Mouse (Mus musculus) kidney, embryonic 16.5 days (tissue): ENCODE data around the gene Adamts12. TPM values are rescaled to one million over a fixed set of nuclear protein-coding genes. Genes with fewer than 3 reads are reported as not detected.

Experiments used
- ATAC-seq: fragments of 200-750 bp; cut with Nextera tagmentation; 2 replicates; pipeline ENCODE4 v1.8.0; 2017; ENCODE audit warnings: moderate TSS enrichment; ENCODE audit not compliant: low FRiP score, low TSS enrichment
- H3K27ac ChIP-seq: fragments of 300-500 bp; sonication (generic); 2 replicates; pipeline ENCODE4 v1.5.1; 2014; ENCODE audit warnings: low read length
- H3K27me3 ChIP-seq: fragments of 300-500 bp; sonication (generic); 2 replicates; pipeline ENCODE4 v1.6.1; 2014; ENCODE audit warnings: low read length, control low read depth, mixed read lengths; ENCODE audit not compliant: insufficient read depth
- H3K36me3 ChIP-seq: fragments of 300-500 bp; sonication (generic); 2 replicates; pipeline ENCODE4 v1.6.1; 2014; ENCODE audit warnings: low read length, control low read depth, mixed read lengths; ENCODE audit not compliant: insufficient read depth
- H3K4me1 ChIP-seq: fragments of 300-500 bp; sonication (generic); 2 replicates; pipeline ENCODE4 v1.6.1; 2014; ENCODE audit warnings: low read length, control low read depth, mixed read lengths; ENCODE audit not compliant: insufficient read depth
- H3K4me2 ChIP-seq: fragments of 300-500 bp; sonication (generic); replicated peaks from 2 replicates; pipeline ENCODE4 v1.6.1; 2014; ENCODE audit warnings: low read depth, low read length
- H3K4me3 ChIP-seq: fragments of 300-500 bp; sonication (generic); 2 replicates; pipeline ENCODE4 v1.5.1; 2014; ENCODE audit warnings: mild to moderate bottlenecking, low read length
- H3K9ac ChIP-seq: fragments of 300-500 bp; sonication (generic); replicated peaks from 2 replicates; pipeline ENCODE4 v1.6.1; 2014; ENCODE audit warnings: low read length
- H3K9me3 ChIP-seq: fragments of 300-500 bp; sonication (generic); 2 replicates; pipeline ENCODE4 v1.6.1; 2016; ENCODE audit warnings: low read length, control low read depth
- WGBS: fragments of 180-500 bp; shearing (Covaris S2); extraction: QIAGEN DNeasy Blood & Tissue Kit; methylation state at CpG from one replicate; pipeline ENCODE4 v1.1.7; 2014; 5-methylcytosine and 5-hydroxymethylcytosine counted together
- polyA plus RNA-seq: library from polyadenylated mRNA; unstranded; fragments of >200 nt; fragmentation: Nextera tagmentation; extraction: Ambion mirVana; gene quantifications from 2 replicates; pipeline ENCODE4 v1.2.1, GENCODE M21; 2015

Adamts12 gene
- polyA plus RNA-seq, 1 experiment from 2014 or later: 3.6 TPM

GRCm38 (mm10) chr15:11040067-11040466 is 24.5 kb upstream of the Adamts12 start:
- H3K4me1 ChIP-seq: peaks cover 30% of the 10 kb centered on the region; the same call in 1 of the 2 replicates
- H3K36me3 ChIP-seq: no peaks in the 10 kb centered on the region
- WGBS: 37% methylated on average over 5 of the region's 5 CpGs
- no peak overlapping the region for H3K4me2 ChIP-seq
- H3K27me3 ChIP-seq: peaks cover 32% of the 10 kb centered on the region
- H3K9ac ChIP-seq: no peak overlapping the region
- peak; percentile 21; the same call in 1 of the 2 replicates for ATAC-seq
- no peak overlapping the region for H3K4me3 ChIP-seq
- H3K9me3 ChIP-seq: no peaks in the 10 kb centered on the region
- no peak overlapping the region for H3K27ac ChIP-seq

- H3K9me3 ChIP-seq: no peaks in the 10 kb centered on the region
- no peak overlapping the region for H3K9ac ChIP-seq
- H3K4me2 ChIP-seq: no peak overlapping the region
- H3K4me1 ChIP-seq: peaks cover 23% of the 10 kb centered on the region; the same call in 1 of the 2 replicates
- H3K27me3 ChIP-seq: peaks cover 20% of the 10 kb centered on the region
- no peak for ATAC-seq
- H3K4me3 ChIP-seq: no peak overlapping the region
- no peaks in the 10 kb centered on the region for H3K36me3 ChIP-seq
- no peak overlapping the region for H3K27ac ChIP-seq
- 53% methylated on average over 2 of the region's 2 CpGs for WGBS
These were observed 23.4 kb upstream of the Adamts12 start for GRCm38 (mm10) chr15:11041229-11041628.

- no peaks in the 10 kb centered on the region for H3K9me3 ChIP-seq
- peaks cover 4% of the 10 kb centered on the region for H3K27me3 ChIP-seq
- H3K27ac ChIP-seq: no peak overlapping the region
- H3K4me1 ChIP-seq: peaks cover 7% of the 10 kb centered on the region; the same call in 1 of the 2 replicates
- H3K4me3 ChIP-seq: no peak overlapping the region
- no peak for ATAC-seq
- no peak overlapping the region for H3K9ac ChIP-seq
- H3K36me3 ChIP-seq: no peaks in the 10 kb centered on the region
- no peak overlapping the region for H3K4me2 ChIP-seq
- 84% methylated on average over 5 of the region's 5 CpGs for WGBS
These were observed 21.8 kb upstream of the Adamts12 start for GRCm38 (mm10) chr15:11042828-11043227.

GRCm38 (mm10) chr15:11053678-11054439 is 10.7 kb upstream of the Adamts12 start:
- WGBS: 86% methylated on average over 10 of the region's 10 CpGs
- no peaks in the 10 kb centered on the region for H3K4me1 ChIP-seq
- no peak overlapping the region for H3K4me3 ChIP-seq
- no peak overlapping the region for H3K4me2 ChIP-seq
- no peaks in the 10 kb centered on the region for H3K9me3 ChIP-seq
- no peak for ATAC-seq
- no peaks in the 10 kb centered on the region for H3K27me3 ChIP-seq
- H3K27ac ChIP-seq: no peak overlapping the region
- H3K36me3 ChIP-seq: no peaks in the 10 kb centered on the region
- H3K9ac ChIP-seq: no peak overlapping the region

GRCm38 (mm10) chr15:11054440-11055080 is 10.0 kb upstream of the Adamts12 start:
- Histone ChIP-seq H3K9me3 (no peaks in the 10 kb centered on the region), H3K4me2 (no peak overlapping the region), H3K4me1 (no peaks in the 10 kb centered on the region), H3K9ac (no peak overlapping the region), H3K27me3 (no peaks in the 10 kb centered on the region), H3K4me3 (no peak overlapping the region), H3K27ac (no peak overlapping the region), H3K36me3 (no peaks in the 10 kb centered on the region)
- 79% methylated on average over 7 of the region's 7 CpGs for WGBS
- no peak for ATAC-seq

- H3K27ac ChIP-seq: peak overlapping the region; percentile 35
- peaks cover 30% of the 10 kb centered on the region for H3K4me1 ChIP-seq
- no peak for ATAC-seq
These were observed 1.7 kb upstream of the Adamts12 start for GRCm38 (mm10) chr15:11062903-11063302.

GRCm38 (mm10) chr15:11064160-11064557 is 431 bp upstream of the Adamts12 start:
- Histone ChIP-seq H3K9ac (no peak overlapping the region; the same call in 1 of the 2 replicates), H3K4me2 (peak overlapping the region; percentile 77), H3K4me3 (peak overlapping the region; percentile 52; the same call in 1 of the 2 replicates), H3K36me3 (no peaks in the 10 kb centered on the region), H3K27ac (peak overlapping the region; percentile 97), H3K27me3 (no peaks in the 10 kb centered on the region), H3K4me1 (peaks cover 30% of the 10 kb centered on the region), H3K9me3 (no peaks in the 10 kb centered on the region)
- WGBS: 4% methylated on average over 2 of the region's 2 CpGs
- ATAC-seq: peak; percentile 7; the same call in 1 of the 2 replicates

More at GRCm38 (mm10) chr15:11062903-11063302, 1.7 kb upstream of the Adamts12 start:
- Histone ChIP-seq H3K9me3 (no peaks in the 10 kb centered on the region), H3K36me3 (no peaks in the 10 kb centered on the region), H3K9ac (no peak overlapping the region), H3K4me2 (no peak overlapping the region), H3K4me3 (no peak overlapping the region), H3K27me3 (no peaks in the 10 kb centered on the region)
- 86% methylated on average over 1 of the region's 1 CpGs for WGBS

GRCm38 (mm10) chr15:11065528-11066171 is 1.1 kb downstream of the Adamts12 start:
- Histone ChIP-seq H3K9ac (peak overlapping the region; percentile 72), H3K27me3 (no peaks in the 10 kb centered on the region), H3K9me3 (no peaks in the 10 kb centered on the region), H3K4me1 (peaks cover 30% of the 10 kb centered on the region), H3K4me2 (peak overlapping the region; percentile 77), H3K36me3 (no peaks in the 10 kb centered on the region), H3K27ac (peak overlapping the region; percentile 97), H3K4me3 (peak overlapping the region; percentile 52)
- WGBS: 5% methylated on average over 9 of the region's 9 CpGs
- no peak for ATAC-seq

GRCm38 (mm10) chr15:11066299-11066698 is 1.7 kb downstream of the Adamts12 start:
- 15% methylated on average over 5 of the region's 5 CpGs for WGBS
- Histone ChIP-seq H3K4me3 (peak overlapping the region; percentile 52), H3K4me2 (peak overlapping the region; percentile 77), H3K9me3 (no peaks in the 10 kb centered on the region), H3K27me3 (no peaks in the 10 kb centered on the region), H3K27ac (peak overlapping the region; percentile 97), H3K36me3 (no peaks in the 10 kb centered on the region), H3K4me1 (peaks cover 30% of the 10 kb centered on the region), H3K9ac (peak overlapping the region; percentile 72; the same call in 1 of the 2 replicates)
- no peak for ATAC-seq
